Mouse (Mus musculus) cerebellum, adult 2 months (tissue): ENCODE data around the gene Gm42791.

Source experiments
- CTCF ChIP-seq: fragments of 200-500 bp; IDR thresholded peaks from 2 replicates; pipeline ENCODE4 v1.5.1; 2011; ENCODE audit warnings: low read depth, mild to moderate bottlenecking, control low read depth, low read length, moderate library complexity, borderline replicate concordance; ENCODE audit not compliant: insufficient read depth
- POLR2A ChIP-seq: fragments of 200-500 bp; IDR thresholded peaks from 2 replicates; pipeline ENCODE4 v1.6.1; 2011; ENCODE audit warnings: low read length, control low read depth, borderline replicate concordance; ENCODE audit not compliant: insufficient read depth

DNA sequence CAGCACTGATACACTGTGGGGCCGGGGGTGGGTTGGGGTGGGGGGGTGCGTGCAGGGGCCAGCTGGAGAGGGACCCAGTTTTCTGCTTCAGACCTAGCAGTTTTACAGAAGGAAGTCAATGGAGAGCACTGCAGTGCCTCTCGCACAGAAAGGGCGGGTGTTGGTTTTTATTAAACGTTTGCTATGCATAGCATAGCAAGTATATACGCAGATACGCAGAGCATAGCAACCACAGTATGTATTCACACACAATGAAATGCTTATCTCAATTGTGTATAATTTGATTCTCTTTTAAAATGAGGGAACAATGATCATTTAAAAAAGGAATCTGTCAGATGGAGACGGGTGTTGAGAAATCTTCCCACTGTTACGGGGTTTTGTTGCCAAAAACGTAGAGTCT lies 132.1 kb downstream of the Gm42791 start:
- TF ChIP-seq POLR2A (no peak), CTCF (no peak)
